Mouse (Mus musculus) ES-Bruce4 (cell line): ENCODE measurements at regions not wholly inside any gene's neighbourhood (a gene's known extent, or its start where the extent isn't known, plus 50 kb on each side); places are given as distances from the start of the nearest gene placed in this dataset.

ENCODE experiments used
- H3K27ac ChIP-seq: 2 replicates; pipeline ENCODE4 v1.5.1; 2012; ENCODE audit warnings: low read length, inconsistent platforms; ENCODE audit not compliant: insufficient read depth
- H3K27me3 ChIP-seq: 2 replicates; pipeline ENCODE4 v1.6.1; 2012; ENCODE audit warnings: mild to moderate bottlenecking, low read length, inconsistent platforms; ENCODE audit not compliant: control insufficient read depth, poor library complexity, insufficient read depth, severe bottlenecking
- H3K36me3 ChIP-seq: 2 replicates; pipeline ENCODE4 v1.6.1; 2012; ENCODE audit warnings: inconsistent platforms, mild to moderate bottlenecking, low read length, moderate library complexity; ENCODE audit not compliant: control insufficient read depth, poor library complexity, insufficient read depth, severe bottlenecking
- H3K4me1 ChIP-seq: one replicate; pipeline ENCODE4 v1.8.1; 2011; ENCODE audit warnings: low read length; ENCODE audit not compliant: control insufficient read depth, insufficient read depth
- H3K4me3 ChIP-seq: 2 replicates; pipeline ENCODE4 v1.5.1; 2011; ENCODE audit warnings: low read depth, mild to moderate bottlenecking, low read length
- H3K9ac ChIP-seq: 2 replicates; pipeline ENCODE4 v1.6.1; 2012; ENCODE audit warnings: low read depth, mild to moderate bottlenecking, inconsistent platforms; ENCODE audit not compliant: poor library complexity, severe bottlenecking
- H3K9me3 ChIP-seq: replicated peaks from 2 replicates; pipeline ENCODE4 v1.6.1; 2012; ENCODE audit warnings: mild to moderate bottlenecking, low read length, inconsistent platforms; ENCODE audit not compliant: control insufficient read depth, poor library complexity, insufficient read depth, severe bottlenecking
- CTCF ChIP-seq: IDR thresholded peaks from one replicate; pipeline ENCODE4 v1.8.1; 2011; ENCODE audit warnings: low read depth, low read length
- EP300 ChIP-seq: IDR thresholded peaks from 2 replicates; pipeline ENCODE4 v1.6.1; 2011; ENCODE audit warnings: low read depth, low read length; ENCODE audit not compliant: insufficient read depth
- POLR2A ChIP-seq: IDR thresholded peaks from one replicate; pipeline ENCODE4 v1.8.1; 2011; ENCODE audit warnings: low read length; ENCODE audit not compliant: insufficient read depth

DNA sequence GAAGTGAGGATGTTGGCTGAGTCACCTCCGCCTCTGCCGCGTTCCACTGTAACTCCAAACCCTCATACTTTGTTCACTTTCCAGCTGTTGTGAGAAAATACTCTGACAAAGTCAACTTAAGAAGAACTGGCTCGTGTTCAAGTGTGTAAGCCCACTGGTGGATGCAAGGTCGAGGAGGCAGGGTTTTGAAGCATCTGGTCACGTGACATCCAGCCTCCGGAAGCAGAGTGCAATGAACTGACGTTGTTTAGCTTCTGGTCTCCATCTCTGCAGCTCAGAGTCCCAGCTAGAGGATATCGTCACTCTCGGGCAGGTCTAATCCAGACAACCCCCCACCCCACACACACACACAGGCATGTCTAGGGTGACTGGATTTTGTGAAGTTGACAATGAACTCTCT, 140.1 kb downstream of the Kcnk1 start:
- Histone ChIP-seq H3K9me3 (no peaks in the 10 kb centered on the region), H3K4me3 (no peak overlapping the region), H3K27ac (no peak overlapping the region), H3K27me3 (peaks cover 22% of the 10 kb centered on the region), H3K9ac (no peak overlapping the region), H3K4me1 (no peaks in the 10 kb centered on the region), H3K36me3 (no peaks in the 10 kb centered on the region)
- TF ChIP-seq EP300 (no peak), POLR2A (no peak), CTCF (no peak)

DNA sequence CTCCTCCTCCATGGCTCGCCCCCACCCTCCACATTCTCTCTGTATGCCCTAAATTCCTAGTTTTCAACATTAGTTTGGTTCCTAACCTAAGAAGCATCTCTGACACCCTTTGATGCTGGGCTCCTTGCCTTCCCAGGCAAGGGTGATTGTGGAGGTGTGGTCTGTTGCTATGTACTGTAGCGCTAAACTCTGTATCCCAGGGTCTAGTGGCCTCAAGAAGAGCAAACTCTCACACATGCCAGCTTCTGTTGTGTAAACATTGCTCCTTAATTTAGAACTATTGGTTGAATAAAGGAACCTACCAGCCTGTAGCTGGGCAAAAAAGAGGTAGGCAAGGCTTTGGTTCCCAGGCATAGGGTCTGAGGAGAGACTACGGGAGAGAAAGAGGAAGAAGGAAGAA, 140.6 kb downstream of the Kcnk1 start:
- no peak overlapping the region for H3K27ac ChIP-seq
- H3K36me3 ChIP-seq, result no peaks in the 10 kb centered on the region
- H3K4me3 ChIP-seq, result no peak overlapping the region
- H3K4me1 ChIP-seq, result no peaks in the 10 kb centered on the region
- H3K9me3 ChIP-seq, result no peaks in the 10 kb centered on the region
- peaks cover 23% of the 10 kb centered on the region for H3K27me3 ChIP-seq
- H3K9ac ChIP-seq, result no peak overlapping the region
- no peak for TF ChIP-seq CTCF
- TF ChIP-seq EP300, result no peak
- TF ChIP-seq POLR2A, result no peak

DNA sequence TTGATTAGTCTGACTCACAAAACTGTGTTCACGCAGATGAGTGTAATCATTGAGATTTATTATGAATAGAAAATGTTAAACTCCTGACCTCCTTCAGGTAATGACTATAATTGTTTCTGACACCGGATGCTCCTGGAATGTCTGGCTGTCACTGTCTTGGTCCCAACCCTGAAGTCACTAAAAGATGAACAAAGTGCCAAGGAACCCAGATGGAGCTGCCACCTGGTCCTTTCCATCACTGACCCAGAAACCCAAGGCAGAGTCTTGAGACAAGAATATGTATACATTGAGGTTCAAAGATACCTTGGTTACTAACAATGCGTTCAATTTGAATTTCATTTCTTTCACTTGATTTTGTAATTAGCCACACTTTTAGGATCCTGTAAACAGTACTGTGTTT, 142.0 kb downstream of the Kcnk1 start:
- H3K9me3 ChIP-seq, result no peaks in the 10 kb centered on the region

DNA sequence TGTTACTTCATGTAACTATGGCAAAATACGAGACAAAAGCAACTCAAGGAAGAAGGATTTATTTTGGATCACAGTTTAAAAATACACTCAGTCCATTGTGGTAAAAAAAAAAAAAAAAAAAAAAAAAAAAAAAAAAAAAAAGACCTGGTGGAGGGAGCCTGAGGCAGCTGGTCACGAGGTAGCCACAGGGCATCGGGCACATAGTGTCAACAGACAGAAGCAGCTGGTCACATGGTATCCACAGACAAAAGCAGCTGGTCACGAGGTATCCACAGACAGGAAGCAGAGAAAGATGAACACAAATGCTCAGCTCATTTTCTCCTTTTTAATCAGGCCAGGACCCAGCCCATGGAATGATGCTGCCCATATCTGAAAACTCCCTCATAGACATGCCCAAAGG, 142.5 kb downstream of the Kcnk1 start:
- H3K9ac ChIP-seq, result no peak overlapping the region
- H3K36me3 ChIP-seq, result no peaks in the 10 kb centered on the region
- H3K9me3 ChIP-seq, result no peaks in the 10 kb centered on the region
- H3K4me1 ChIP-seq, result no peaks in the 10 kb centered on the region
- no peak for TF ChIP-seq POLR2A
- no peak for TF ChIP-seq EP300
- no peak for TF ChIP-seq CTCF
- H3K27me3 ChIP-seq, result peaks cover 23% of the 10 kb centered on the region
- no peak overlapping the region for H3K4me3 ChIP-seq
- H3K27ac ChIP-seq, result no peak overlapping the region

More for the DNA sequence above, 142.0 kb downstream of the Kcnk1 start:
- Histone ChIP-seq H3K9ac (no peak overlapping the region), H3K27me3 (peaks cover 23% of the 10 kb centered on the region), H3K4me1 (no peaks in the 10 kb centered on the region), H3K4me3 (no peak overlapping the region), H3K27ac (no peak overlapping the region), H3K36me3 (no peaks in the 10 kb centered on the region)
- TF ChIP-seq EP300 (no peak), CTCF (no peak), POLR2A (no peak)

DNA sequence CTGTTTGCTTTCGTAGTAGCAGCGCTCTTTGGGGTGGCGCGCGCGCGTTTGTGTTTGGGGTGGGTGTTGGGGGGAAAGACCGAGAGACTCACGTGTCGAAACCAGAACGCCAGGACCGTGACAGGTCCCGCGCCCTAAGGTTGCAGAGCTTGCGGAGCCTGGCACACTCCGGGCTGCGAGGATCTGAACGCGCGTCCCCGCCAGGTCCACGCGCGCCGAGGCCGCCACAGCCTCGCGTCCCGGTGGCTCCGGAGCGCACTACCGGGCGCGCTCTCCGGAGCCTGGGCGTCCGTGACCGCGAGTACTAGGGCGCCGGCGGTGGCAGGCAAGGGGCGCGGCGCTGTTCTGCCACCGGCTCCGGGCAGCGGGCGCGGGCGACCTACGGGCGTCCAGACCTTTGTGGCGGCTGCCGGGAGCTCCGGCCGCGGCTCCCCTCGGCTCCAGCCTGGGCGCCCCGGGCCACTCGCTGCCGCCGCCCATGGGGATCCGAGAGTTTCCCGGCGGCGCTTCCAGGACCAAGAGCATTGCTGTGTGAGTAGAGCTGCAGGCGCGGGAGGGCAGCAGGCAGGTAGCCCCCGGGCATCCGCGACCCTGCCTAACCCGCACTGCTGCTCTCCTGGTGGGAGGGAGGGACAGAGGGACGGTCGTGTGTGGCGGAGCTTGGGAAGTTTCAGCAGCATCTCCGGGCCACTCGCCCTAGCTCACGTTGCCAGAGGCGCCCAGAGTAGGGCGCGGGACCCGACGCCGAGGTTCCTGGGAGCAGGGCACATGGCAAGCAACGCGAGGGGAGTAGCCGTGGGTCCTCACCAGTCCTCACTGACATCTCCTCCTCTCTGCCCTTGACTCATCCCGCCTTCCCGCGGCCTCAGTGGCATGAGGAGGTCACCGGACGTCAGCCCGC, 143.9 kb downstream of the Kcnk1 start:
- H3K4me1 ChIP-seq, result no peaks in the 10 kb centered on the region
- no peak overlapping the region for H3K27ac ChIP-seq
- no peaks in the 10 kb centered on the region for H3K9me3 ChIP-seq
- H3K9ac ChIP-seq, result peak overlapping the region; percentile 37
- no peaks in the 10 kb centered on the region for H3K36me3 ChIP-seq
- H3K27me3 ChIP-seq, result peaks cover 23% of the 10 kb centered on the region
- TF ChIP-seq CTCF, result no peak
- no peak for TF ChIP-seq EP300
- H3K4me3 ChIP-seq, result peak overlapping the region; percentile 72

DNA sequence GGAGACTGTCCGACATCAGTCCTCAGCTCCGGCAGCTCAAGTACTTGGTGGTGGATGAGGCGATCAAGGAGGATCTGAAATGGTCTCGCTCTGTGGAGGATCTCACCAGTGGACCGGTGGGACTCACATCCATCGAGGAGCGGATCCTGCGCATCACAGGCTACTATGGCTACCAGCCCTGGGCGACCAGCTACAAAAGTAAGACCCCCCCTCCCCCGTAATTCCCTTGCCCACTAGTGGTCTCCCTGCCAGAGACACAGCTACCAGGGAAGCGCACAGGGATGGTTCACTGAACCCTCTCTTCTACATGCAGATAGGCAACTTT, 144.5 kb downstream of the Kcnk1 start:
- H3K9ac ChIP-seq, result no peak overlapping the region

More for the DNA sequence above, 144.5 kb downstream of the Kcnk1 start:
- H3K36me3 ChIP-seq, result no peaks in the 10 kb centered on the region
- H3K4me3 ChIP-seq, result peak overlapping the region; percentile 58
- H3K27ac ChIP-seq, result no peak overlapping the region
- TF ChIP-seq POLR2A, result no peak
- no peak for TF ChIP-seq EP300
- no peak for TF ChIP-seq CTCF
- H3K4me1 ChIP-seq, result no peaks in the 10 kb centered on the region
- H3K27me3 ChIP-seq, result peaks cover 23% of the 10 kb centered on the region
- H3K9me3 ChIP-seq, result no peaks in the 10 kb centered on the region
